Mouse (Mus musculus) retina, adult 2 months (tissue): Measurements from ENCODE around the gene Etl4.
A peak's percentile ranks its signal among the peaks of the same experiment; 100 is the strongest.
"Not testable (repeated sequence)": the region's sequence is repeated elsewhere in the genome, so short reads cannot be mapped to it uniquely, and the experiment has no call there.

ENCODE experiments used
- DNase-seq: peaks from one replicate; pipeline ENCODE4 v3.0.0-alpha.2; 2012; ENCODE audit warnings: low read depth, low spot score

The Etl4 gene

GRCm38 (mm10) chr2:20167073-20167472 is 257.5 kb downstream of the Etl4 start:
- DNase-seq: no peak

GRCm38 (mm10) chr2:20167566-20167965 is 258.0 kb downstream of the Etl4 start:
- no peak for DNase-seq

GRCm38 (mm10) chr2:20168156-20168555 is 258.6 kb downstream of the Etl4 start:
- no peak for DNase-seq

- DNase-seq: not testable (repeated sequence)
These were observed 267.0 kb downstream of the Etl4 start for GRCm38 (mm10) chr2:20176456-20177184.

- not testable (repeated sequence) for DNase-seq
These were observed 267.7 kb downstream of the Etl4 start for GRCm38 (mm10) chr2:20177236-20177635.

- DNase-seq: not testable (repeated sequence)
These were observed 271.0 kb downstream of the Etl4 start for GRCm38 (mm10) chr2:20180561-20180960.

- not testable (repeated sequence) for DNase-seq
These were observed 277.6 kb downstream of the Etl4 start for GRCm38 (mm10) chr2:20187223-20187622.

- no peak for DNase-seq
These were observed 293.4 kb downstream of the Etl4 start for GRCm38 (mm10) chr2:20203011-20203410.

GRCm38 (mm10) chr2:20206647-20207046 is 297.1 kb downstream of the Etl4 start:
- DNase-seq: no peak

- no peak for DNase-seq
These were observed 299.2 kb downstream of the Etl4 start for GRCm38 (mm10) chr2:20208683-20209194.

- no peak for DNase-seq
These were observed 299.8 kb downstream of the Etl4 start for GRCm38 (mm10) chr2:20209359-20209758.

GRCm38 (mm10) chr2:20216275-20216674 is 306.7 kb downstream of the Etl4 start:
- DNase-seq: no peak

GRCm38 (mm10) chr2:20216686-20217437 is 307.3 kb downstream of the Etl4 start:
- DNase-seq: no peak

GRCm38 (mm10) chr2:20231371-20231770 is 321.8 kb downstream of the Etl4 start:
- no peak for DNase-seq

GRCm38 (mm10) chr2:20248043-20248664 is 338.6 kb downstream of the Etl4 start:
- no peak for DNase-seq

GRCm38 (mm10) chr2:20249403-20249802 is 339.8 kb downstream of the Etl4 start:
- DNase-seq: no peak

- peak; percentile 18 for DNase-seq
These were observed 366.5 kb downstream of the Etl4 start for GRCm38 (mm10) chr2:20276124-20276523.

- DNase-seq: no peak
These were observed 372.3 kb downstream of the Etl4 start for GRCm38 (mm10) chr2:20281903-20282302.

- no peak for DNase-seq
These were observed 374.8 kb downstream of the Etl4 start for GRCm38 (mm10) chr2:20284425-20284824.

GRCm38 (mm10) chr2:20290982-20291740 is 381.6 kb downstream of the Etl4 start:
- no peak for DNase-seq

- DNase-seq: no peak
These were observed 382.1 kb downstream of the Etl4 start for GRCm38 (mm10) chr2:20291741-20292110.

- no peak for DNase-seq
These were observed 383.8 kb downstream of the Etl4 start for GRCm38 (mm10) chr2:20293336-20293735.
